Mouse (Mus musculus) kidney, adult 8-10 months (tissue): ENCODE results near the gene Gnpat.

Experiments
- DNase-seq, 2 experiments: peaks; one replicate each; pipeline ENCODE4 v3.0.0; 2022

Gnpat gene

GRCm38 (mm10) chr8:124845131-124845530 is 17.7 kb upstream of the Gnpat start:
- no peak for DNase-seq

- DNase-seq: peak in 1 of 2 experiments; percentile 32
Measured at GRCm38 (mm10) chr8:124845573-124845972, 17.3 kb upstream of the Gnpat start.

GRCm38 (mm10) chr8:124853511-124853910 is 9.3 kb upstream of the Gnpat start:
- DNase-seq: no peak

- peak in 1 of 2 experiments; percentile 48 for DNase-seq
Measured at GRCm38 (mm10) chr8:124859466-124859865, 3.4 kb upstream of the Gnpat start.

GRCm38 (mm10) chr8:124860188-124860587 is 2.6 kb upstream of the Gnpat start:
- DNase-seq: no peak

- DNase-seq: no peak
Measured at GRCm38 (mm10) chr8:124863163-124863677, 387 bp downstream of the Gnpat start.

- DNase-seq: no peak
Measured at GRCm38 (mm10) chr8:124863729-124864128, 896 bp downstream of the Gnpat start.

GRCm38 (mm10) chr8:124866669-124867068 is 3.8 kb downstream of the Gnpat start:
- no peak for DNase-seq

- DNase-seq: no peak
Measured at GRCm38 (mm10) chr8:124867126-124867525, 4.3 kb downstream of the Gnpat start.

- no peak for DNase-seq
Measured at GRCm38 (mm10) chr8:124869708-124870107, 6.9 kb downstream of the Gnpat start.

GRCm38 (mm10) chr8:124871474-124871873 is 8.6 kb downstream of the Gnpat start:
- no peak for DNase-seq

- DNase-seq: no peak
Measured at GRCm38 (mm10) chr8:124872081-124872480, 9.2 kb downstream of the Gnpat start.

- DNase-seq: no peak
Measured at GRCm38 (mm10) chr8:124872690-124873089, 9.9 kb downstream of the Gnpat start.

GRCm38 (mm10) chr8:124878141-124878540 is 15.3 kb downstream of the Gnpat start:
- no peak for DNase-seq

- DNase-seq: no peak
Measured at GRCm38 (mm10) chr8:124878946-124879526, 16.2 kb downstream of the Gnpat start.

GRCm38 (mm10) chr8:124888385-124888784 is 25.6 kb downstream of the Gnpat start:
- DNase-seq: no peak

GRCm38 (mm10) chr8:124892596-124892995 is 29.8 kb downstream of the Gnpat start:
- no peak for DNase-seq

GRCm38 (mm10) chr8:124896010-124896631 is 33.3 kb downstream of the Gnpat start:
- DNase-seq: peak; percentile 15 to 17

GRCm38 (mm10) chr8:124896632-124897385 is 34.0 kb downstream of the Gnpat start:
- DNase-seq: peak; percentile 73 to 81

GRCm38 (mm10) chr8:124897386-124898250 is 34.8 kb downstream of the Gnpat start, which contains the start of the genes Exoc8 and Sprtn:
Gene Exoc8, minus strand, starts transcription at chr8:124897705.
Gene Sprtn, plus strand, starts transcription at chr8:124897886.
- peak; percentile 93 to 96 for DNase-seq

- DNase-seq: no peak
Measured at GRCm38 (mm10) chr8:124898251-124898905, 35.5 kb downstream of the Gnpat start.

GRCm38 (mm10) chr8:124903198-124903597 is 40.4 kb downstream of the Gnpat start:
- peak; percentile 78 to 82 for DNase-seq
